Mouse (Mus musculus) hindbrain, embryonic 13.5 days (tissue): ENCODE results near the gene Fcgr2b. TPM values are rescaled to one million over a fixed set of nuclear protein-coding genes. Genes with fewer than 3 reads are reported as not detected.
"Not testable (repeated sequence)": the region's sequence is repeated elsewhere in the genome, so short reads cannot be mapped to it uniquely, and the experiment has no call there.

Source experiments
- ATAC-seq: fragments of 200-750 bp; cut with Nextera tagmentation; 2 replicates; pipeline ENCODE4 v1.8.0; 2017; ENCODE audit warnings: moderate TSS enrichment; ENCODE audit not compliant: low FRiP score
- H3K27ac ChIP-seq: fragments of 300-500 bp; sonication (generic); 2 replicates; pipeline ENCODE4 v1.5.1; 2015; ENCODE audit warnings: inconsistent platforms, mild to moderate bottlenecking, moderate library complexity
- H3K27me3 ChIP-seq: fragments of 300-500 bp; sonication (generic); 2 replicates; pipeline ENCODE4 v1.6.1; 2015; ENCODE audit warnings: mild to moderate bottlenecking, inconsistent platforms
- H3K36me3 ChIP-seq: fragments of 300-500 bp; sonication (generic); 2 replicates; pipeline ENCODE4 v1.6.1; 2015; ENCODE audit warnings: mild to moderate bottlenecking, inconsistent platforms
- H3K4me1 ChIP-seq: fragments of 300-500 bp; sonication (generic); replicated peaks from 2 replicates; pipeline ENCODE4 v1.6.1; 2015; ENCODE audit warnings: inconsistent platforms
- H3K4me2 ChIP-seq: fragments of 300-500 bp; sonication (generic); 2 replicates; pipeline ENCODE4 v1.6.1; 2015; ENCODE audit warnings: inconsistent platforms, mild to moderate bottlenecking, moderate library complexity
- H3K4me3 ChIP-seq: fragments of 300-500 bp; sonication (generic); 2 replicates; pipeline ENCODE4 v1.5.1; 2015; ENCODE audit warnings: mild to moderate bottlenecking, inconsistent platforms
- H3K9ac ChIP-seq: fragments of 300-500 bp; sonication (generic); 2 replicates; pipeline ENCODE4 v1.6.1; 2015; ENCODE audit warnings: mild to moderate bottlenecking, inconsistent platforms
- H3K9me3 ChIP-seq: fragments of 300-500 bp; sonication (generic); 2 replicates; pipeline ENCODE4 v1.6.1; 2016; ENCODE audit warnings: inconsistent platforms
- WGBS: fragments of 180-500 bp; shearing (Covaris S2); methylation state at CpG from one replicate; pipeline ENCODE4 v1.1.7; 2015; 5-methylcytosine and 5-hydroxymethylcytosine counted together
- polyA plus RNA-seq: library from polyadenylated mRNA; unstranded; fragments of >200 nt; fragmentation: Nextera tagmentation; extraction: Ambion mirVana; gene quantifications from 2 replicates; pipeline ENCODE4 v1.2.1, GENCODE M21; 2015

The Fcgr2b gene
- polyA plus RNA-seq, 1 experiment from 2014 or later: 0.32 TPM

GRCm38 (mm10) chr1:170996753-170997152 is 20.4 kb upstream of the Fcgr2b start:
- Histone ChIP-seq H3K4me1 (no peaks in the 10 kb centered on the region), H3K27ac (no peak overlapping the region), H3K36me3 (no peaks in the 10 kb centered on the region), H3K9me3 (no peaks in the 10 kb centered on the region), H3K9ac (no peak overlapping the region), H3K4me3 (no peak overlapping the region), H3K4me2 (no peak overlapping the region), H3K27me3 (no peaks in the 10 kb centered on the region; the same call in 1 of the 2 replicates)
- 38% methylated on average over 3 of the region's 3 CpGs for WGBS
- ATAC-seq: no peak

- H3K9ac ChIP-seq: no peak overlapping the region
Measured at GRCm38 (mm10) chr1:170996034-170996433, 19.7 kb upstream of the Fcgr2b start.

GRCm38 (mm10) chr1:170992550-170992949 is 16.2 kb upstream of the Fcgr2b start:
- Histone ChIP-seq H3K27me3 (no peaks in the 10 kb centered on the region), H3K4me2 (no peak overlapping the region), H3K4me3 (no peak overlapping the region), H3K4me1 (no peaks in the 10 kb centered on the region), H3K9me3 (no peaks in the 10 kb centered on the region), H3K36me3 (no peaks in the 10 kb centered on the region), H3K27ac (no peak overlapping the region), H3K9ac (no peak overlapping the region)
- 68% methylated on average over 5 of the region's 5 CpGs for WGBS
- ATAC-seq: no peak

More at GRCm38 (mm10) chr1:170996034-170996433, 19.7 kb upstream of the Fcgr2b start:
- Histone ChIP-seq H3K27me3 (no peaks in the 10 kb centered on the region; the same call in 1 of the 2 replicates), H3K9me3 (no peaks in the 10 kb centered on the region), H3K27ac (no peak overlapping the region), H3K4me1 (no peaks in the 10 kb centered on the region), H3K36me3 (no peaks in the 10 kb centered on the region), H3K4me3 (no peak overlapping the region), H3K4me2 (no peak overlapping the region)
- no peak for ATAC-seq
- WGBS: 87% methylated on average over 3 of the region's 3 CpGs

- Histone ChIP-seq H3K4me1 (no peaks in the 10 kb centered on the region), H3K4me2 (no peak overlapping the region), H3K9ac (no peak overlapping the region), H3K9me3 (no peaks in the 10 kb centered on the region), H3K36me3 (no peaks in the 10 kb centered on the region), H3K27me3 (no peaks in the 10 kb centered on the region), H3K4me3 (no peak overlapping the region), H3K27ac (no peak overlapping the region)
- 79% methylated on average over 9 of the region's 9 CpGs for WGBS
- no peak for ATAC-seq
Measured at GRCm38 (mm10) chr1:170989656-170990055, 13.3 kb upstream of the Fcgr2b start.

- no peak for ATAC-seq
- H3K36me3 ChIP-seq: no peaks in the 10 kb centered on the region
Measured at GRCm38 (mm10) chr1:170985861-170986260, 9.5 kb upstream of the Fcgr2b start.

GRCm38 (mm10) chr1:170985092-170985491 is 8.7 kb upstream of the Fcgr2b start:
- H3K27ac ChIP-seq: no peak overlapping the region
- no peak overlapping the region for H3K4me3 ChIP-seq
- H3K27me3 ChIP-seq: no peaks in the 10 kb centered on the region
- 83% methylated on average over 3 of the region's 3 CpGs for WGBS
- H3K4me1 ChIP-seq: no peaks in the 10 kb centered on the region
- H3K4me2 ChIP-seq: no peak overlapping the region
- H3K9me3 ChIP-seq: no peaks in the 10 kb centered on the region
- no peaks in the 10 kb centered on the region for H3K36me3 ChIP-seq
- no peak for ATAC-seq
- H3K9ac ChIP-seq: no peak overlapping the region

More at GRCm38 (mm10) chr1:170985861-170986260, 9.5 kb upstream of the Fcgr2b start:
- Histone ChIP-seq H3K9ac (no peak overlapping the region), H3K4me2 (no peak overlapping the region), H3K4me1 (no peaks in the 10 kb centered on the region), H3K9me3 (no peaks in the 10 kb centered on the region), H3K27me3 (no peaks in the 10 kb centered on the region), H3K4me3 (no peak overlapping the region), H3K27ac (no peak overlapping the region)
- 86% methylated on average over 5 of the region's 5 CpGs for WGBS

GRCm38 (mm10) chr1:170983066-170983465 is 6.7 kb upstream of the Fcgr2b start:
- H3K9me3 ChIP-seq: no peaks in the 10 kb centered on the region
- H3K4me1 ChIP-seq: no peaks in the 10 kb centered on the region
- H3K36me3 ChIP-seq: no peaks in the 10 kb centered on the region
- no peak overlapping the region for H3K27ac ChIP-seq
- H3K27me3 ChIP-seq: no peaks in the 10 kb centered on the region
- no peak overlapping the region for H3K9ac ChIP-seq
- no peak overlapping the region for H3K4me3 ChIP-seq
- 89% methylated on average over 4 of the region's 4 CpGs for WGBS
- no peak overlapping the region for H3K4me2 ChIP-seq
- no peak for ATAC-seq

GRCm38 (mm10) chr1:170982301-170982700 is 6.0 kb upstream of the Fcgr2b start:
- H3K4me3 ChIP-seq: no peak overlapping the region
- no peaks in the 10 kb centered on the region for H3K9me3 ChIP-seq
- no peaks in the 10 kb centered on the region for H3K4me1 ChIP-seq
- H3K4me2 ChIP-seq: no peak overlapping the region
- H3K27me3 ChIP-seq: no peaks in the 10 kb centered on the region
- WGBS: 75% methylated on average over 2 of the region's 2 CpGs
- H3K9ac ChIP-seq: no peak overlapping the region
- no peaks in the 10 kb centered on the region for H3K36me3 ChIP-seq
- no peak for ATAC-seq
- H3K27ac ChIP-seq: no peak overlapping the region

GRCm38 (mm10) chr1:170981679-170982078 is 5.3 kb upstream of the Fcgr2b start:
- H3K4me1 ChIP-seq, H3K27ac ChIP-seq, H3K9me3 ChIP-seq, ATAC-seq, H3K9ac ChIP-seq, H3K4me3 ChIP-seq, H3K27me3 ChIP-seq, H3K4me2 ChIP-seq, H3K36me3 ChIP-seq: not testable (repeated sequence)
- 89% methylated on average over 1 of the region's 1 CpGs for WGBS

- H3K36me3 ChIP-seq: no peaks in the 10 kb centered on the region
- H3K9me3 ChIP-seq: no peaks in the 10 kb centered on the region
Measured at GRCm38 (mm10) chr1:170978601-170979000, 2.3 kb upstream of the Fcgr2b start.

GRCm38 (mm10) chr1:170975751-170976161 is 591 bp downstream of the Fcgr2b start:
- H3K36me3 ChIP-seq: no peaks in the 10 kb centered on the region
- no peaks in the 10 kb centered on the region for H3K4me1 ChIP-seq
- no peak overlapping the region for H3K4me2 ChIP-seq
- no peak overlapping the region for H3K27ac ChIP-seq
- WGBS: 71% methylated on average over 7 of the region's 7 CpGs
- ATAC-seq: no peak
- no peak overlapping the region for H3K9ac ChIP-seq
- H3K4me3 ChIP-seq: no peak overlapping the region
- no peaks in the 10 kb centered on the region for H3K9me3 ChIP-seq
- no peaks in the 10 kb centered on the region for H3K27me3 ChIP-seq

More at GRCm38 (mm10) chr1:170978601-170979000, 2.3 kb upstream of the Fcgr2b start:
- Histone ChIP-seq H3K9ac (no peak overlapping the region), H3K4me2 (no peak overlapping the region), H3K27me3 (no peaks in the 10 kb centered on the region), H3K4me1 (no peaks in the 10 kb centered on the region), H3K27ac (no peak overlapping the region), H3K4me3 (no peak overlapping the region)
- 83% methylated on average over 4 of the region's 4 CpGs for WGBS
- ATAC-seq: no peak

GRCm38 (mm10) chr1:170975350-170975749 is 997 bp downstream of the Fcgr2b start:
- not testable (repeated sequence) for H3K9ac ChIP-seq, H3K27ac ChIP-seq, H3K4me2 ChIP-seq, ATAC-seq, H3K4me3 ChIP-seq, H3K36me3 ChIP-seq, H3K27me3 ChIP-seq, H3K9me3 ChIP-seq, H3K4me1 ChIP-seq
- 83% methylated on average over 2 of the region's 2 CpGs for WGBS

GRCm38 (mm10) chr1:170974736-170975135 is 1.6 kb downstream of the Fcgr2b start:
- H3K36me3 ChIP-seq: no peaks in the 10 kb centered on the region
- no peak overlapping the region for H3K4me3 ChIP-seq
- no peaks in the 10 kb centered on the region for H3K4me1 ChIP-seq
- H3K27ac ChIP-seq: no peak overlapping the region
- no peaks in the 10 kb centered on the region for H3K9me3 ChIP-seq
- no peak for ATAC-seq
- WGBS: 98% methylated on average over 2 of the region's 2 CpGs
- no peak overlapping the region for H3K4me2 ChIP-seq
- no peak overlapping the region for H3K9ac ChIP-seq
- H3K27me3 ChIP-seq: no peaks in the 10 kb centered on the region
